Mouse (Mus musculus) embryonic fibroblast, embryonic 13.5 days (primary cell): ENCODE measurements around the gene Gm20219.

Experiments
- CTCF ChIP-seq: IDR thresholded peaks from 2 replicates; pipeline ENCODE4 v1.5.1; 2011; ENCODE audit warnings: mild to moderate bottlenecking, control low read depth, low read length, moderate library complexity, borderline replicate concordance; ENCODE audit not compliant: insufficient read depth
- POLR2A ChIP-seq: IDR thresholded peaks from 2 replicates; pipeline ENCODE4 v1.6.1; 2011; ENCODE audit warnings: low read depth, mild to moderate bottlenecking, control low read depth, low read length, moderate library complexity

GRCm38 (mm10) chr17:56515690-56516410 lies 38.3 kb downstream of the Gm20219 start:
- TF ChIP-seq POLR2A: no peak
- TF ChIP-seq CTCF: no peak
